Mouse (Mus musculus): ENCODE measurements at regions not wholly inside any gene's neighbourhood (a gene's known extent, or its start where the extent isn't known, plus 50 kb on each side); places are given as distances from the start of the nearest gene placed in this dataset.

DNA sequence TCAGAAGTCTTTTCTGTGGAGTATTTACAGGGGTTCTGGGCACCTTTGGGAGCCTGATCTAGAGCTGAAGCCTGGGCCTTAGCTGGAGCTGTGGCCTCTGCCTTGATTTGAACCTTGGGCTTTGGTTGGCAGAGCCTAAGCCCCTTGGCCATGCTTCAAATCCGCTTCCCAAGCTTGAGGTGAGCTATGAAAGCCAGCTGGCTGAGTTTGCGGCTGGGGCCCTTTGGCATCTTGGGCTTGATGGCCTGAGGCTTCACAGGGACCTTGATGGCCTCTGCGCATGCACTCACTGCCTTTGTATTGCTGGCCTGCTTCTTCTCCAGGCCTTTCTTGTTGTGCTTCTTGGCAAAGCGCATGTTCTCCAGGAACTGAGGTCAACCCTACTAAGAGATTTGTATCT, 384.5 kb upstream of the Fam241a start:
- H3K9me3 ChIP-seq, result no peaks in the 10 kb centered on the region
- no peaks in the 10 kb centered on the region for H3K4me1 ChIP-seq (replicated peaks)
- no peak overlapping the region for H3K27ac ChIP-seq
- H3K27me3 ChIP-seq (ENCODE audit: insufficient read depth, poor library complexity, severe bottlenecking), result no peaks in the 10 kb centered on the region
- no peaks in the 10 kb centered on the region for H3K36me3 ChIP-seq
- H3K4me3 ChIP-seq, result no peak overlapping the region
- WGBS, result 89% methylated on average over 4 of the region's 4 CpGs
- no peak for DNase-seq (ENCODE audit: low spot score)

DNA sequence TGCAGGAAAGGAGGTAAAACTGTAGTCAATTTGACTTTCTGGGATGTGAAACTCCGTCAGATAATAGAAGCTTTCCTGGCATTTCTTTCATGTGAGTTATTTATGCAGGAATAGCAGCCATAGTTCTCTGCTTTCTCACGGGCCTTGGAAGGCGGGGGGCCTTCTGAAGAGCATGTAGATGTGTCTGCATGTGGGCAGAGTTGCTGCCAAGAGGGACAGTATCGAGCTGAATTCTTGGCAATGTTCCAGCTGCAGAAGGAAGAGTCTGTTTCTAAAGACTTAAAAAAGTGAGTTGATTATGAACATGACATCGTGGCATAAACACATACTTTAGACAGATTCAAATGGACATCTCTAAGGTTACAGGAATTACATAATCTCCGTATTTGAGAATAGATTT, 374.5 kb upstream of the Fam241a start:
- Histone ChIP-seq H3K4me3 (no peak overlapping the region), H3K27me3 (ENCODE audit: insufficient read depth, poor library complexity, severe bottlenecking) (no peaks in the 10 kb centered on the region), H3K36me3 (no peaks in the 10 kb centered on the region), H3K9me3 (no peaks in the 10 kb centered on the region), H3K4me1 (replicated peaks) (no peaks in the 10 kb centered on the region), H3K27ac (no peak overlapping the region)
- WGBS, result 77% methylated on average over 6 of the region's 6 CpGs
- DNase-seq (ENCODE audit: low spot score), result no peak

- no peak for DNase-seq (ENCODE audit: low spot score)
Measured at GRCm38 (mm10) chr3:128261208-128261607, 365.1 kb upstream of the Fam241a start.

GRCm38 (mm10) chr3:128247816-128248215, 351.7 kb upstream of the Fam241a start:
- Histone ChIP-seq H3K27me3 (ENCODE audit: insufficient read depth, poor library complexity, severe bottlenecking) (no peaks in the 10 kb centered on the region), H3K27ac (no peak overlapping the region), H3K4me1 (replicated peaks) (no peaks in the 10 kb centered on the region), H3K36me3 (no peaks in the 10 kb centered on the region), H3K4me3 (no peak overlapping the region), H3K9me3 (no peaks in the 10 kb centered on the region)
- 60% methylated on average over 2 of the region's 2 CpGs for WGBS
- DNase-seq (ENCODE audit: low spot score), result no peak

More at GRCm38 (mm10) chr3:128261208-128261607, 365.1 kb upstream of the Fam241a start:
- Histone ChIP-seq H3K27ac (no peak overlapping the region), H3K4me1 (replicated peaks) (no peaks in the 10 kb centered on the region), H3K9me3 (no peaks in the 10 kb centered on the region), H3K27me3 (ENCODE audit: insufficient read depth, poor library complexity, severe bottlenecking) (no peaks in the 10 kb centered on the region), H3K36me3 (no peaks in the 10 kb centered on the region), H3K4me3 (no peak overlapping the region)
- WGBS, result 82% methylated on average over 2 of the region's 2 CpGs

- Histone ChIP-seq H3K9me3 (no peaks in the 10 kb centered on the region), H3K4me3 (no peak overlapping the region), H3K36me3 (no peaks in the 10 kb centered on the region), H3K27ac (no peak overlapping the region), H3K4me1 (replicated peaks) (no peaks in the 10 kb centered on the region), H3K27me3 (ENCODE audit: insufficient read depth, poor library complexity, severe bottlenecking) (no peaks in the 10 kb centered on the region)
- 88% methylated on average over 7 of the region's 7 CpGs for WGBS
- DNase-seq (ENCODE audit: low spot score), result no peak
Measured at GRCm38 (mm10) chr3:128239813-128240421, 343.8 kb upstream of the Fam241a start.

DNA sequence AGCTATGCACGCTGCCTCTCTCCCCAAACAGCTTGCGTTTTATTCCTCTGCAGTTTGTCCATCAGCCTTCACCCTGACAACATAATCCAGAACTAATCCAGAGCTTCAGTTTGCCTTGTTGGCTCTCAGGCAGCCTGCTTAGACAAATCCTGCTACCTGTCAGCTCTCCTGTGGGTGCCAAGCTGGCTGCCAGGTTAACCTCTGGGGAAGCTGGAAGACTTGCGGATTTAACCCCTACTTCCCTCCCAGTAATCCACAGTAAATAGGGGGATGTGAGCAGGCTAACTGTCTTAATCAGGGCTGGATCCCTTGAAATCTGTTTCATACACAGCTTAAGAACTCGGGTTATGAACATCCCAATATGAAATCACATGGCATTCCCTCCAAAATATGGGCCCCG, 334.3 kb upstream of the Fam241a start:
- no peak overlapping the region for H3K27ac ChIP-seq
- H3K27me3 ChIP-seq (ENCODE audit: insufficient read depth, poor library complexity, severe bottlenecking), result no peaks in the 10 kb centered on the region
- no peaks in the 10 kb centered on the region for H3K36me3 ChIP-seq
- no peaks in the 10 kb centered on the region for H3K9me3 ChIP-seq
- H3K4me1 ChIP-seq (replicated peaks), result no peaks in the 10 kb centered on the region; the same call in 1 of the 2 replicates
- H3K4me3 ChIP-seq, result no peak overlapping the region
- no peak for DNase-seq (ENCODE audit: low spot score)
- WGBS, result 89% methylated on average over 5 of the region's 5 CpGs

DNA sequence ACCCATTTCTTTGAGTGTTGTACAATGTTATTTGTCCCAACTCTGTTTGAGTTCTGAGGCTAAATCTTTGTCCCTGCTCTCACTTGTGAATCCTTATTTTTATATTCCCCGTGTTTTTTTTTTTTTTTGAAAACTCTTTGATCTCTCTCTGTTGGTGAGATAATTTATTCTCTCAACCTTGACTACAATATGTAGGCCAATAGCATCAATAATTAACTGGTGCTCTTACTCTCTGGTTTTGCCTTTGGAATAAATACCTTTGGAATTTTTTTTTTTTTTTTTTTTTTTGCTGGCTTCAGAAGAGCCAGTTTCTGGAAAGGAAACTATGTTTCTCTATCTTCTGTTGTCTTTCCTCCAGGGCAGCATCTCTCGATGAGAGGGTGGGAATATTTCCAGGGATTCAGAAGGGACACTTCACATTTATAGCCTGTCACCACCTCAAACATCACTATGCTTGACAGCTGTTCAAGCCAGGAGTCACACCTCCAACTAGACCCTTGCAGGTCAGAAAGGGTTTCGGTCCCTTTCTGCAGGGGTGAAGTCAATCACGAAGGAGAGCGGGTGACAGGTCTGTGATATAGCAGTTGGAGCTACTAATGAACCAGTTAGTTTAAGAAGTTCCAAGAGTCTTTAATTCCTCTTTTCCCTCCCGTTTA, 330.9 kb upstream of the Fam241a start:
- DNase-seq (ENCODE audit: low spot score), result no peak
- no peaks in the 10 kb centered on the region for H3K36me3 ChIP-seq
- no peak overlapping the region for H3K27ac ChIP-seq
- H3K9me3 ChIP-seq, result no peaks in the 10 kb centered on the region
- no peaks in the 10 kb centered on the region for H3K27me3 ChIP-seq (ENCODE audit: insufficient read depth, poor library complexity, severe bottlenecking)
- 73% methylated on average over 6 of the region's 6 CpGs for WGBS
- H3K4me1 ChIP-seq (replicated peaks), result peaks cover 7% of the 10 kb centered on the region
- H3K4me3 ChIP-seq, result no peak overlapping the region

DNA sequence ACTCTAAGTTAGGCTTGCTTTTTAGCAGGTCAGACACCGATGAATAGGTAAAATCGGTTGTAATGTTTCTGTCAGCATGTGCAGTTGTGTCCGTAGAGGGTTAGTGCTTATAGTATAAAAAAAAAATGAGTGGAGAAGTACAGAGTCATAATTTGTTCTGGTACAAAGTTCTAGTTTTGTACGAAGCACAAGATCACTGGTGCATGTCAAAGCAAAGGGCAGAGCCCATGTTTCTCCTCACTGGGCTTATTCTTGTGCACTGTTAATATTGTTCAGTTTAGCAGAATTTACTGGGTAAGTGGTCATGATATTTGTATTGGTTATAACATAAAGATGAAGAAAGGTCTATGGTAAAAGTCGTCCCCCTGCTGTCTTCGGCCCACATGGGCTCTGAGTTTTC, 330.4 kb upstream of the Fam241a start:
- DNase-seq (ENCODE audit: low spot score), result no peak
- no peaks in the 10 kb centered on the region for H3K36me3 ChIP-seq
- 87% methylated on average over 6 of the region's 6 CpGs for WGBS
- no peaks in the 10 kb centered on the region for H3K27me3 ChIP-seq (ENCODE audit: insufficient read depth, poor library complexity, severe bottlenecking)
- H3K4me3 ChIP-seq, result no peak overlapping the region
- no peaks in the 10 kb centered on the region for H3K9me3 ChIP-seq
- H3K27ac ChIP-seq, result no peak overlapping the region
- H3K4me1 ChIP-seq (replicated peaks), result peaks cover 12% of the 10 kb centered on the region

- Histone ChIP-seq H3K4me3 (no peak overlapping the region), H3K36me3 (no peaks in the 10 kb centered on the region), H3K27ac (no peak overlapping the region), H3K9me3 (no peaks in the 10 kb centered on the region), H3K27me3 (ENCODE audit: insufficient read depth, poor library complexity, severe bottlenecking) (no peaks in the 10 kb centered on the region), H3K4me1 (replicated peaks) (peaks cover 22% of the 10 kb centered on the region)
- 20% methylated on average over 12 of the region's 12 CpGs for WGBS
- DNase-seq (ENCODE audit: low spot score), result peak; percentile 61
Measured at GRCm38 (mm10) chr3:128222344-128222743, 326.2 kb upstream of the Fam241a start.

DNA sequence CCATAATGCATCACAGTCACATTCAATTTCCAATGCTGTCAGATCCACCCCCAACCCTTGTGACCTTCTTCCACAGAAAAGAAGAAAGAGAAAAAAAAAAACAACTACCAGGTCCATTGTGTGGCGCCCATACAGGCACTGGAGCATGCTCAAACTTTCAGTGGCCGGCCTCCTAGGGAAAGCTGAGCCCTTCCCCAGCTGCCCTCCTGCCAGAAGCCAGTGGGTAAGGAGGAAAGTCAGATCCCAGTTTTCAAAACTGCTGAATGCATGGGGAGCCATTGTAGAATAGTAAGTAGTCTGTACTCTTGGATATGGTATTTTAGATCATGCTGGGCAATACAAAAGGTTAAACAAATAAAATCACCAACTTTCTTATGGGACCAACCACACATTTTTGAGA, 325.5 kb upstream of the Fam241a start:
- Histone ChIP-seq H3K4me3 (no peak overlapping the region), H3K36me3 (no peaks in the 10 kb centered on the region), H3K4me1 (replicated peaks) (peaks cover 22% of the 10 kb centered on the region), H3K27me3 (ENCODE audit: insufficient read depth, poor library complexity, severe bottlenecking) (no peaks in the 10 kb centered on the region), H3K9me3 (no peaks in the 10 kb centered on the region), H3K27ac (no peak overlapping the region)
- WGBS, result 14% methylated on average over 2 of the region's 2 CpGs
- DNase-seq (ENCODE audit: low spot score), result peak; percentile 60

DNA sequence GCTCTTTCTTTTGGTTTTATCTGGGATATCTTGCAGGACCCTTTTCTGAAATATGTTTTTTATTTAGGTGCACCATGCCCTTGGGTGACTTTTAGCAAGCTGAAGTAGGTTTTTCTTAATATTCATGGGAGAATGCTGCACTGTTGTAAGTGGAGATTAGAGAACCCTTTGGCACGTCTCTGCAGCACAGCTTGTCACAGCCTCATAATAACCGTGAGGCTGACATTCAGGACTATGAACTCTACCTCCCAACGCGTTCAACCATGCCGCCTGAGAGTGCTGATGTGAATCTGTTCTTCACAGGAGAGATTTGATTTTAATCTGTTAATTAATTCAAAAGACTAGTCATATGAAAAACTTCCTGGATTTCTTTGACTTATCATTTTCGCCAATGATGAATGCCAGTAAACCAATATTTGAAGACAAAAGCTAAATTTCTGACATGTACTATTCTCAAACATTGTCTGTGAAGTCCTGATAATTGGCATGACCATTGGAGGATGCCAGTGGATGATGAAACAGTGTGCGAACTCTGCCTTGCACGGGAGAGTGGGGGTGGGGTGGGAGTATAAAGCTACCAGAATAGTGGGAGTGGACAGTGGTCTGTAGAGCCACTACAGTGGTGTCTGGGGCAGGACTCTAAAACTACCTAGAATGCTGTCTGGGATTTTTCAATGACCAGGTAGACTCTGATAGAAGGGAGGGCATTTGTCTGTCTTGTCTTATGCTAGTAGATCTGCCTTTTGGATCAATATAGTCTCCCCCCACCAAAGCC, 324.8 kb upstream of the Fam241a start:
- Histone ChIP-seq H3K4me1 (replicated peaks) (peaks cover 22% of the 10 kb centered on the region), H3K9me3 (no peaks in the 10 kb centered on the region), H3K27ac (no peak overlapping the region), H3K36me3 (no peaks in the 10 kb centered on the region), H3K27me3 (ENCODE audit: insufficient read depth, poor library complexity, severe bottlenecking) (no peaks in the 10 kb centered on the region), H3K4me3 (no peak overlapping the region)
- DNase-seq (ENCODE audit: low spot score), result peak; percentile 26
- 57% methylated on average over 8 of the region's 8 CpGs for WGBS

GRCm38 (mm10) chr3:128217765-128218415, 321.8 kb upstream of the Fam241a start:
- 89% methylated on average over 5 of the region's 5 CpGs for WGBS
- Histone ChIP-seq H3K4me3 (no peak overlapping the region), H3K4me1 (replicated peaks) (peaks cover 22% of the 10 kb centered on the region), H3K27ac (no peak overlapping the region), H3K9me3 (no peaks in the 10 kb centered on the region), H3K36me3 (no peaks in the 10 kb centered on the region), H3K27me3 (ENCODE audit: insufficient read depth, poor library complexity, severe bottlenecking) (no peaks in the 10 kb centered on the region)
- DNase-seq (ENCODE audit: low spot score), result no peak

- H3K4me3 ChIP-seq, result no peak overlapping the region
- DNase-seq (ENCODE audit: low spot score), result no peak
- no peak overlapping the region for H3K27ac ChIP-seq
- H3K27me3 ChIP-seq (ENCODE audit: insufficient read depth, poor library complexity, severe bottlenecking), result no peaks in the 10 kb centered on the region
- WGBS, result 80% methylated on average over 3 of the region's 3 CpGs
- H3K9me3 ChIP-seq, result no peaks in the 10 kb centered on the region
- H3K4me1 ChIP-seq (replicated peaks), result no peaks in the 10 kb centered on the region
- no peaks in the 10 kb centered on the region for H3K36me3 ChIP-seq
Measured at GRCm38 (mm10) chr3:128212256-128212655, 316.1 kb upstream of the Fam241a start.

All from hindbrain, embryonic 10.5 days (tissue).